Mouse (Mus musculus): Measurements from ENCODE around the gene Wdfy4. TPM values are rescaled to one million over a fixed set of nuclear protein-coding genes. Genes with fewer than 3 reads are reported as not detected.

Wdfy4 gene
- total RNA-seq (2021): 1 to 10 TPM in 1 of 2 experiments, under 1 TPM in 1; 0.91 to 2.0 TPM

DNA sequence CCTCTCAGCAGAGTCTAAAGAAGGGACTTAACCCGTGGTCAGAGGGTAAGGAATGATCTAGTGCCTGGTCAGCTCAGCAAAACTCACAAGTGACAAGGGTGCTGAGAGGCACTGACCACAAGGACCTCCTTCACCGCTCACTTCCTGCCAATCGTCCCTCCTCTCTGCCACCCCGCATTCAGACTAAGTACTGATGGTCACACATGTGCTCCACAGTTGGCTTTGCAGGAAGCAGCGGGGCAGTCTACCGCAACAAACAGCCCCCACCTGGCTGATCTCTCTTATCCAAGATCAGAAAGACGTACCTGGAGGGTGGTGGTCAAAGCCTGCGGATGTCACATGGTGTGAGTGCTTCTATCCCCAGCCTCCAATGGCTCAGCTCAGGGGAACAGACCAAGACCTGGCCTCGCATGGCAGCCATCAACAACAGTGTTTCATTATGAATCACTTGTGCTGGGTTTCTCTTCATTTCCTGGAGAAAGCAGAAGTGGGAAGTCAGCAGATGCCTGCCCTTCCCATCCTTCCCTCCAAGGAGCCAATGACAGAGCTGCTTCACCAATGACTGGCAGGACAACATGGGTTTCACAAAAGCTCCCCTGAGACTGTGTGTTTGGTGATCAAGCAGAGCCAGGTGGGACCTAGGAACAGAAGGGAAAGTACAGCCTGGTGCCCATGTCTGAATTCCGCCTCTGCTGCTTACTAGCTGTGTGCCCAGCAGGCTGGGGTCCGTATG lies at the start of gene Wdfy4:
Wdfy4 (minus strand) TSS at position 441 of the 733 bp plus-strand sequence.
- DNase-seq: no peak

DNA sequence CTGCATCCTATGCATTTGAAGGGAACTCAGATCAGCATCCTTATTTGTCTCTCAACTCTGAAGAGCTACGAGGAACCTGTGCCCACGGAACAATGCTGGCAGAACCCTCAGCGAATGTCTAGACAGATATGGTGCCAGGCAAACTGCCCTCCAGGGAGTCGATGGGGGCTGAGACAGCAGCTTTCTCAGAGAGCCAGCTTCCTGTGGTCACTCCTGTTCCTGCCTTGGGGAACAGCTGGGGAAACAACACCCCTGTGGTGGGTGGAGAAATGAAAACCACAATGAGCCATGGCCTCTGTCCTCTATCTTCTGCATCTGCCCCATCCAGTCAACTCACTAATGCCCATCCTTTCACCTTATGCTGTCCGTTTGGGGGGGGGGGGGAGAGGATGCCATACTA lies 46.7 kb upstream of the Wdfy4 start:
- DNase-seq: no peak

- no peak for DNase-seq
Measured at GRCm38 (mm10) chr14:33231311-33231710, 46.0 kb upstream of the Wdfy4 start.

- DNase-seq: no peak
Measured at GRCm38 (mm10) chr14:33230672-33231071, 45.4 kb upstream of the Wdfy4 start.

GRCm38 (mm10) chr14:33225235-33225634 lies 39.9 kb upstream of the Wdfy4 start:
- no peak for DNase-seq

GRCm38 (mm10) chr14:33216343-33217208 lies 31.3 kb upstream of the Wdfy4 start:
- no peak for DNase-seq

DNA sequence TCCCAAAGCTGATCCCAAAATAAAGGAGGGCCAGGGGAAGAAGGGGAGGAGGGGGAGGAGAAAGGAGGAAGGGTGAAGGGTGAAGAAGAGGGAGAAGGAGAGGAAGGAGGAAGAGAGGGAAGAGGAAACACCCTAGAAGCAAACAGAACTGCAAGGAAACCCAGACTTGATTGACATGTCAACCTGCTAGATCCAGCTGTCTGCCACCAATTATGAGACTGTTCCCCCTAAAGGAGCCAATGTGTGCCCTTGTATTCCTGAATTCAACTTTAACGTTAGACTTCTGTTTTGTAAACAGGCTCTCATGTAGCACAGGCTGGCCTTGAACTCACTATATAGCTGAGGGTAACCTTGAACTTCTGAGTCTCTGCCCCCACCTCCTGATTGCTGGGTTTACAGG lies 29.9 kb upstream of the Wdfy4 start:
- DNase-seq: no peak

- DNase-seq: no peak
Measured at GRCm38 (mm10) chr14:33214767-33215128, 29.4 kb upstream of the Wdfy4 start.

DNA sequence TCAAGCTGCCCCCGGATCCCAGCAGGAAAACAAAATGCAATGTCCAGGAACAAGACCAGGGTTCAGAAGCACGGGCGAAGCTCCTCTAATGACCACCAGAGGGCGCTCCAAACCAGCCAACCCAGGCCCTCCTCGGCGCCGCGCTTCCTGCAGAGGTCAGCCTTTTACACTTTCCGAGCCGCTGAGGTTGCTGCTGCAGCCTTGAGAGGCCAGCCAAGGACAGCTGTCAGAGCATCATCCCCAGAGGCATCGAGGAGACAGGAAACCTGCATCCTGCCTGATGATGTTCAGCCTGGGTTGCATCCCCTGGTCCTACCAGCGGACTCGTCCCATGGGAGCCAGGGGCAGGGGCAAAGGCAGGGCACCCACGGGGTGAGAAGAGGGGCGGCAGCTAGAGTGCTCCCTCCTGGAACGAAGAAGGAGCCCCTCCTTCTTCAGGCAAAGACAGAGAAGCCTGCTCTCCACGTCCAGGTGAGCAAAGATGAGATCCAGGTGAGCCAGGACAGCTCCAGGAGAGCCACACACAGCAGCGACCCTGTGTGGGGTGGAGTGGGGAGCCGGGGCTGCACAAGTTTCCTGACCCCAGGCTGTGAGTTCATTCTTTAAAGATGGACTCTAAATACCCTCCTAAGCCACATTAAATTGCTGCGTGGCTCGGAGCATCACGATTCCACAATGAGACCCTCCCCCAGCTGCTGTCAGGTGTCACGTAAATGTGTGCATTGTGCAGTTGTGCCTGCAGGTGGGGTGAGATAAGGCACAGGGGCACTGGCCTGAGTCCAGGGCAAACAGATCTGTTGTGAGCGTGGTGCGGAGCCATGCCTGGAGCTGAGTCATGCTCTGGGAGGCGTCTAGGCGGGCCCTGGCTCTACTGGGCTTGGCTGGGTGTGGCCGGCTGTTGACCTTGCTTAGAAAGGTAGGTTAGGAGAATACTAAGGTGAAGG lies 28.8 kb upstream of the Wdfy4 start, which contains the start of gene Arhgap22:
Arhgap22 (plus strand) TSS at position 204 of the 944 bp plus-strand sequence.
- DNase-seq: peak; percentile 81 to 84

- DNase-seq: no peak
Measured at GRCm38 (mm10) chr14:33212958-33213309, 27.6 kb upstream of the Wdfy4 start.

- no peak for DNase-seq
Measured at GRCm38 (mm10) chr14:33212271-33212957, 27.1 kb upstream of the Wdfy4 start.

DNA sequence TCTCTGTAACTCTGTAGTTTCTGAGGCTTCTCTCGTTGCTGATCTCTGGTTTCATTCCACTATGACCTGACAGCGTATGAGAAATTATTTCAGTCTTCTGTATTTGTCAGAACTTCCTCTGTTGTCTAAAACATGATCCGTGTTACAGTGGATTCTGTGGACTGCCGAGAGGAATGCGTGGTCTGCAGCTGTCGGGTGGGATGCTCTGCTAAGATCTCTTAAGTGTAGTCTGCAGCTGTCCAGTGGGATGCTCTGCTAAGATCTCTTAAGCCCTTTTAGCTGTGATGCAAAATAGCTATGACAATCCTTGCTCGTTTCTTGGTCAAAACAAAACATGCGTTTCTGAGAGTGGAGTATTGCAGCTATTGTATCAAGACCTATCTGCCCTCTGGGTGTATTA lies 25.5 kb upstream of the Wdfy4 start:
- no peak for DNase-seq

DNA sequence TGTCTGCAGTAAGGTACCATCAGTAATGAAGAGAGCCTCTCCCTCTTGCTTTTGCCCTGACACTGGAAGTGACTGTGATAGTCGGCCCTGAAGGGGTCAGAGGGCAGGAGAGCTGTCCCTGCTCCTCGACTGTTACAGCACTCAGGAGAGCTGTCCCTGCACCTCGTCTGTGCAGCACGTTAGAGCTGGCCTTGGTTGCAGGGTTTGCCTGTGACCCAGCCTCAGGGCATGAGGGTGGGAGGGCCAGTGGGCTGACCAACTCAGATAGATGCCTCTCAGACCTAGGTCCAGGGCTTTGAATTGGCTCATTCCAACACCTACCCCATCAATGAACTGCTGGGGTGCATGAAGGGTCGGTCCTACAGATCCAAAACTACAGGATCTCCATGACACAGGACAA lies 23.0 kb upstream of the Wdfy4 start:
- DNase-seq: no peak

DNA sequence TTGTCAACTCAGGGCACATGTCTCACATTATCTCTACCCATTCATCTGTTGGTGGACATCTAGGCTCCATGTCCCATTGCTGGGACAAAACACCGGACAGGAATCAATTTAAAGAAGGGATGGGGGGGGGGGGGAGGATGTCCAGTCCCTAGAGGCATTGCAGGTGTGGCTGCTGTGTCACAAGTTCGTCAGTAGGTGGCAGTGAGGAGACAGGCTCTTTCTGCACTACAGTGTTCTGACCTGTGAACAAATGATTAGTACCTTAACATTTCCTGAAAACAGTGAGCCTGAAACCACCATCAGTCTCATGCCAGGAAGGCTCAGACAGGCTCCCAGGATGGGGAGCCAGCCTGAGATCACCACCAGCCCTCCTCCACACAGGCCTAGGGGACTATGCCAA lies 21.7 kb upstream of the Wdfy4 start:
- no peak for DNase-seq

- no peak for DNase-seq
Measured at GRCm38 (mm10) chr14:33205280-33205965, 20.1 kb upstream of the Wdfy4 start.

DNA sequence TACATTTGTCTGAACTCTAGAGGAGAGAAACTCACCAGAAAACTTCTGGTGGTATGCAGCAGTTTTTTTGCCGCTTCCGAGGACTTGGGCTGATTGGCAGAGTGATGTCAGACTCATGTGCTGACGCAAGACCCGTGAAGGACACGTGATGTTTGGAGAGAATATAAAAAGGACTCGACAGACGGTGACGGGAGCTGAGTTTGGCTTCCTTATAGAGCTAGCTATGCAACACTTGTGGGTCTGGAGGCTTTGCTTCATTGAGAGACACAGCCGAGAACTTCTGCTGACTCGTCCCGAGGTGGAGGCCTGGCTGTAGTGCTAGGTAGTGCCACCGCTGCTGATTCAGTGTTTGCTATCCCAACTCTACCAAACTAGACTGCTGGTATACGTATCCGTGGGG lies 18.5 kb upstream of the Wdfy4 start:
- DNase-seq: no peak

DNA sequence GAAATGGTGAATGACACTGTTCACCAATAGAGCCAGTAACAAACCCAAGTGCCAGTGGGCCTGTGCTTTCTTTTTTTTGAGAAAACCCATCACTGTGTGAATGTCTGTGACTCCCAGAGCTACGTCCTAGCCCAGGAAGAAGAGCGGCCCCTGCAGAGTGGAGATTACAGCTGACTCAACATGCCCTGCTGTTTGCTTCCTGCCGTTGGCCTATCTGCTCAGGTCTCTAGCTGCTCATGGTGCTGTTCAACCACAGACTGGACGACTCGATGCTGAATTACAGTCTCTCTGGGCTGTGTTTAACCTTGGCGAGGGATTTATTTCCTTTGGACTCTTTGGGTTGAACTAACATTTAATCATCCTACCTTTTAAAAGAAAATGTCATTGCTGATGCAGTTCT lies 17.6 kb upstream of the Wdfy4 start:
- no peak for DNase-seq

DNA sequence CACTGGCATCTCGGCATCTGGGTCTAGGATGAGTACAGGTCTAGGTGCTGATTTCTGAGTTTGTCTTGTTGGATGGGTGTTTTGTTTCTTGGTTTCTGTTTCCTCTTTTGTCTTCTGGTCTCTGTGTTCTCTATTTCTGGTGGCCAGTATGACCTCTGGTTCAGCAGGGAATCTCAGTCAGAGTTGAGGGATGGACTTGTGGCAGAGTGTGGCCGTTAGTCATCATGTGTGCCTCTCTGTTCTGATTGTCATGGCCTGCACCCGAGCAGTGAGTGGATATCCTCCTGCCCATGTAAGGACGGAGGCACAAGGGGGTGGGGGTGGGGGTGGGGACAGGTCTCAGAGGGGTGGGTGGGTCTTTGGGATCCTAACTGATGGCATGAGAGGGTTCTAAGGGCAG lies 16.9 kb upstream of the Wdfy4 start:
- DNase-seq: no peak

- no peak for DNase-seq
Measured at GRCm38 (mm10) chr14:33194241-33194640, 8.9 kb upstream of the Wdfy4 start.

DNA sequence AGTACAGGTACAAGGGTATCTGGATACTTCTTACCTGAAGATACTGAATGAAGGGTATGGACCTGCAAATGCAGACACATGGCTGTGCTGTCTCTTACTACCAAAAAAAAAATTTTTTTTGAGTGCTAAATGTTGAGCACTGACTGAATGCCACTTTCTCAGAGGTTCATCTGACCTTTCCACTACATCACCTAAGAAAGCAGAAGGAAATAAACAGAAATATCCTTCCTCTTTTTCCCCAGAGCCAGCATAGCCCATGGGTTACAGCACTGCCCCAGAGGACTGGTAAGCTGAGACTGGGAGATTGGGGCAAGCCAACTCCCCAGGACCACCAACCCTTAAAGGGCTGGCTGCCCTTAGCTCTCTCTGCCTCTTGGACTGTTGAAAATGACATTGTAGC lies 8.5 kb upstream of the Wdfy4 start:
- DNase-seq: no peak

DNA sequence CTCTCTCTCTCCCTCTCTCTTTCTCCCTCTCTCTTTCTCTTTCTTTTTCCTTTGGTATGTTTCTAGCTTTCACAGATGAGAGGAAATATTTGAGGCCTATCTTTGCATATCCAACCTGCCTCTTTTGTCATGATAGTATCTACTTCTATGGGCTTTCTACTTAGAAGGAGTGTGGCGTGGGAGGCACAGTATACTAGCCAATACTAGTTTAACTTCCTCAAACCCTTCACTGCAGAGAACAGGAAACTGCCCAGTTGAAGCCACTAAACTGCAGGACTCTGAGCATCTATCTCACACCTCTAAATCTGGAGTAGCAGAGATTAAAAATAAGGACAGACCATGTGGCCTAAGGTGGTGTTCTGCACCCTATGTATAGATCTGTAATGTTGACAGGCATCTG lies 5.3 kb upstream of the Wdfy4 start:
- DNase-seq: no peak
